Mouse (Mus musculus) frontal cortex, adult (tissue): ENCODE measurements around the gene Ubac2.
A peak's percentile ranks its signal among the peaks of the same experiment; 100 is the strongest.
"Not testable (repeated sequence)": the region's sequence is repeated elsewhere in the genome, so short reads cannot be mapped to it uniquely, and the experiment has no call there.

Experiments used
- ATAC-seq: cut with Nextera tagmentation; 2 replicates; pipeline ENCODE4 v1.9.2; 2017; ENCODE audit warnings: mild to moderate bottlenecking, moderate library complexity, mixed read lengths; ENCODE audit not compliant: low TSS enrichment

Gene Ubac2

DNA sequence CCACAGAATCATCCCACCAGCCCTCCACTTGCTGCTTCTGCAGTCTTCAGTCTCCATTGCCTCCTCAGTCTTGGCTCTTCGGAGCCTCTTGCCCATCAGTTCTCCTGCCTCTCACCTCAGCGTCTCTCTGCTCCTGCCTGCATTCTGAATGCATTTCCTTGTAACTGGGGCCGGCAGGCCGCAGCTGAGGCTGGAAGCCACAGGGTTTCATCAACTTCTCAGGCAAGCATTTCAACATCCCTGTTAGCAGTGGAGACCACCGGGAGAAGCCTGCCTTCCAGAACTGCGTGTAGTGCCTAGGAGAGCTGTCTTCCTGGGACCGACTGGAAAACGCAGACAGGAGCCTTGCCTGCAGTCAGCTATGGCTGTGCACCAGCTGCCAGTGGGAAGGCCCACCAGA lies 169.4 kb downstream of the Ubac2 start:
- ATAC-seq: no peak

- no peak for ATAC-seq
These were observed 170.4 kb downstream of the Ubac2 start for GRCm38 (mm10) chr14:122048816-122049215.

- ATAC-seq: no peak
These were observed 174.6 kb downstream of the Ubac2 start for GRCm38 (mm10) chr14:122052896-122053635.

- no peak for ATAC-seq
These were observed 178.5 kb downstream of the Ubac2 start for GRCm38 (mm10) chr14:122056871-122057270.

DNA sequence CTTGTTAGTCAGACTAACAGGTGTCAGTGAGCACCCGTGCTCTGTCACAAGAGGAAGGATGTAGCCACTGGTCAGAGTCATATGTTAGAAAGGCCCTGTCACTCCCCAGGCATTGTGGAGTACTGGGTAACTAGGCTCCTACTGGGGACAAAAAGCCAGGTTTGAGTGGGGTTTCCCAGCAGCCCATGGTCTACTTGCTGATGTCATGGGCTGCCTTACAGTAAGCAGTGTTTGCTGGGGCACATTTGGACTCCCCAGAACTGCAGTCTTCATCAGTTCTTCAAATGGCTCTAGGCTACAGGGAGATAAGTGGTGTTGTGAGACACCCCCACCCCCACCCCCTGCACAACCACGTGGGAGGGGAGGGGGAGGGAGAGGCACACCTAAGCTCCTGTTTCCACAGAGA lies 179.5 kb downstream of the Ubac2 start:
- ATAC-seq: no peak

DNA sequence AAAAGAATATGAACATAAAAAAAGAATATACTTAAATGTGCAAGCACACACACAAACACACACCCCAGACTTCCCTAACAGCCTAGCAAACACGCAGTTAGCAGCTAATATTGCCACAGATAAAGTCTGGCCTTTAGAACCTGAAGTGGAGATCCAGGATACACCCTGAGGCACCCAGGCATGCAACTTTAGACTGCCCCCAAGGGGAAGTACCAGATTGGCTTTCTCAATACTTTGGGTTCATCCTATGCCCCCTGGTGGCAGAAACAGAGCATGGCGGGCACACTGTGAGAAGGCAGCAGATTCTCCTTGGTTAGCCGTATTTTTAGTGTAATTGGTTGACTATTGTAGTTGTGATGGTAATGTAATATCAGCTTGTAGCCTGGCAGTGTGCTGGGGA lies 182.2 kb downstream of the Ubac2 start:
- peak; percentile 86 for ATAC-seq

DNA sequence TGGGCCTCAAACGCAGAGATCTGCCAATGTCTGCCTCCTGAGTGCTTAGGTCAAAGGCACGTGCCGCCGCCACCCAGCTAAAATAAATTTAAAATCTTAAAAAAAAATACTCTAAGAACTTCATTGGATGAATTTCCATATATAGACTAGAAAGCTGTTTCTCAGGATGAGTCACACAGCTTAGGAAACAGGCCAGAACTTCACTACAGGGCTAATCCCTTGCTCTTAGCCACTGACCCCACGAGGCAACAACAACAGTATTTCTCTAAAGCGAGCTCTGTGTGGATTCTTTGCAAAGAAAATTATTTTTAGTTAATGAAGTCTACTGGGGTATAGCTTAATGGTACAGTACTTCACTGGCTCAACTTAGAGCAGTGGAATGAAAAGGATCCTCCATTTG lies 183.0 kb downstream of the Ubac2 start:
- ATAC-seq: no peak

- ATAC-seq: no peak
These were observed 184.1 kb downstream of the Ubac2 start for GRCm38 (mm10) chr14:122062411-122063090.

- no peak for ATAC-seq
These were observed 185.2 kb downstream of the Ubac2 start for GRCm38 (mm10) chr14:122063599-122063998.

DNA sequence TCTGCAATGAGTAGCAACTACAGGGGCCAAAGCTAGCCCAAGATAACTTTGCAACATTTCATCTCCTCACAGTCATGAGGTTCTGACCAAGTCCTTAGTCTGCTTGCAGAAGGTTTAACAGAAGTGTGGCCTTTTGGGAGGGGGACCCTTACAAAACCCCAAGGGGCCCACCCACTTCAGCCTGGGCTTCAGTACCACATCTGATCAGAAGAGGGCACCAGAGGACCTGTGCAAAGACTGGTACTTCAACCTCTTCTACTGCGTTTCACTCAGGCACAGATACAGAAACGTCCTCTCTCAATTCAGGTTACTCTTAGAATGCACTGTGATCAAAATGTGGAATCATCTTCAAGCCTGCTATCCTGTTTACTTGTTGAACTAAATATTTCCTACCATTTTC lies 186.1 kb downstream of the Ubac2 start:
- ATAC-seq: peak; percentile 87

- no peak for ATAC-seq
These were observed 187.8 kb downstream of the Ubac2 start for GRCm38 (mm10) chr14:122066243-122066642.

GRCm38 (mm10) chr14:122068036-122068435 lies 189.6 kb downstream of the Ubac2 start:
- not testable (repeated sequence) for ATAC-seq

DNA sequence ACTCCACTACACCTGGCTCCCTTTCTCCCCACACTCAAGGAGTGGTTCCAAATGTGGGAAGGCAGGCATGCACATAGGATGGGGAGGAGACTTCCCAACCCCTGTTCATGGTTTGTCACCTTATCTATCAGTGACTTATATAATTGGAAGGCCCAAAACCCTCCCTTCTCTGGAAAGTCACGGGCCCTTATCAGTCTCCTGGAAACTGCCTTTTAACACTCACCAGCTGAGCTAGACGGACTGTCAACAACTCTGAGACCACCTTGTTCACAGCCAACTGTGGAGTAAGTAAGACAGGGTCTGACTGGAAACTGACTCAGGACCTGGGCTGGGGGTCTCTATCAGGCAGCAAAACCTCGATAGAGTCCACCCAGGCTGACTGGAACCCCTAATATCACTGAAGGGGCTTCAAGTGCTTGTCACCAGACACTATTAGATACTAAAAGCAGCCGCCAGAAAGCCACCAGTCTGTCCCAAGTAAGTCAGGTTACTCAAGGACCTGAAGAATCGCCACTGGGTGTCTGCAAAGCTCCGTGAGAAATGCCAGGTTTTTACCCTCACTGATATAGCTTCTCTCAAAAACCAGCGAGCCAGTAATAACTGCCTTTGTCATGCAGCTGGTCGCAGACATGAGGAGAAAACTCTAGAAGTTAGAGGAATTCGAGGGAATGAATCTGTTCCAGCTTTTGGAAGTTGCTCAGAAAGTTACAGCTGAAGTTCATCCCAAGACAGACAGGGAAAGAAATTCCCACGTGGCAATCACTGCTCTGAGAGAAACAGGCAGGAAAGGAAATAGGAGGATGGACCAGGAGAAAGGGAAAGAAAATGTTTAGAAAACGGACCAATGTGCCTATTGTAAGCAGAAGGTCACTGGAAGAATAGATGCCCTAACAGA lies 190.6 kb downstream of the Ubac2 start:
- ATAC-seq: no peak

- no peak for ATAC-seq
These were observed 191.5 kb downstream of the Ubac2 start for GRCm38 (mm10) chr14:122069948-122070347.
